Mouse (Mus musculus) left cerebral cortex, postnatal 25 days (tissue): Measurements from ENCODE around the gene Rnaseh2b. TPM values are rescaled to one million over a fixed set of nuclear protein-coding genes. Genes with fewer than 3 reads are reported as not detected.

ENCODE experiments used
- DNase-seq, 2 experiments: peaks; one replicate each; pipeline ENCODE4 v3.0.0; 2022; ENCODE audit warnings: low spot score in 2 of 2, mixed read lengths in 1 of 2
- intact Hi-C: fragments of 180-260 bp; cut with DNase I; formaldehyde crosslinking; loops from one replicate; pipeline ENCODE4 v1.15.1; 2025
- total RNA-seq, 2 experiments: library from RNA; stranded (reverse); gene quantifications; 2 replicates each; pipeline ENCODE4 v1.2.3; 2021

The Rnaseh2b gene
- total RNA-seq, 2 experiments from 2014 or later, result 10.1 to 11.6 TPM

- DNase-seq, result no peak
- intact Hi-C loops, result no loop called here
Observed at GRCm38 (mm10) chr14:62307555-62307954, 15.2 kb downstream of the Rnaseh2b start.

- no peak for DNase-seq
- intact Hi-C loops, result no loop called here
Observed at GRCm38 (mm10) chr14:62309026-62309425, 16.6 kb downstream of the Rnaseh2b start.

GRCm38 (mm10) chr14:62311672-62312071 lies 19.3 kb downstream of the Rnaseh2b start:
- no peak for DNase-seq
- intact Hi-C loops, result no loop called here

DNA sequence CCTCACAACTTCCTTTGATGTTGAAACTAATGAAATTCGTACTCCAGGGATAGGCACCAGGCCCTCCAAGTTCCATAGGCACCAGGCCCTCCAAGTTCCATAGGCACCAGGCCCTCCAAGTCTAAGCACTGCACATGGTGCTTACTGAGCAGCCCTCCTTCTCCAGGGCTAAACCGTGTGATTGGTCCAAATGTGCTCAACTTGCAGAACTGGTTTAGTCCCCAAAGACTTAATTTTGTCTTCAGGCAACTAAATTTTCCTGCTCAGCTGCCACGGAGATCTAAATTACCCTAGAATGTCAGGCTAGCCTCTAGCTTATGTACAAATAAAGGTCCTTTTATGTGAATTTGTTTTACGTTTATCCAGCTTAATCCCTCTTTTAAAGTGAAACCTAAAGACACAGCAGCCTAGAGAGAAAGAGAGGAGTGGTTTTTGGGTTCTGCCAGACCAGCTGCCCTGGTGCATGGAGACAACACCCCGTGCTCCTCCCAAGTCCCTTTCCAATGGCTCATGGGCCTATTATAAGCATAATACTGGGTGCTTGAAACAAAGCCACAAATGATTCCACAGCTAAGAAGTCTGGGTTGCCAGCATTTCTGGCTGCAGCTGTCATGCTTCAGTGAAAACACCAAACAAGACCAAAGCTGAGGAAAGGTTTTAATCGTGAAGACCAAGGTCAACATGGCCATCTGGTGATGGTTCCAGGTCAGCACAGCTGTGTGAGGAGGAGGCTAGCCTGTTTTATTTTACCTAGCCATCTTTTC lies 30.4 kb downstream of the Rnaseh2b start:
- intact Hi-C loops, result no loop called here
- no peak for DNase-seq

DNA sequence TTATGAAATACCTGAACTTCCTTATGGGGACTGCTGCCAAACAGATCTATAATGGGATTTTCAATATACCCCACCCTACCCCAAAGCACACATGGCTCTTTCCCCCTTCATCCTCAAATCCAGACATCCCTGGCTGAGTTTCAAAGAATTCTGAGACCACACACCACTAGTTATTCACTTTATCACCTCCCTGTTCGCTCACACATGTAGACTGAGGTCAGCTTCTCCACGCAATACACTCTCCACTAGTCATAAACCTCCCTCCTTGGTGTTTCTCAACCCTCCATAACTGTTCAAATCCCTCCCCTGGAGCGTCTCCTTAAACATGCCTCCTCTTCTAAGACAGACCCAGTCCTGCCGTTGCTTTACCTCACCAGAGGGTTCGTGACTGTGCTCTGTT lies 31.1 kb downstream of the Rnaseh2b start:
- intact Hi-C loops, result no loop called here
- no peak for DNase-seq

DNA sequence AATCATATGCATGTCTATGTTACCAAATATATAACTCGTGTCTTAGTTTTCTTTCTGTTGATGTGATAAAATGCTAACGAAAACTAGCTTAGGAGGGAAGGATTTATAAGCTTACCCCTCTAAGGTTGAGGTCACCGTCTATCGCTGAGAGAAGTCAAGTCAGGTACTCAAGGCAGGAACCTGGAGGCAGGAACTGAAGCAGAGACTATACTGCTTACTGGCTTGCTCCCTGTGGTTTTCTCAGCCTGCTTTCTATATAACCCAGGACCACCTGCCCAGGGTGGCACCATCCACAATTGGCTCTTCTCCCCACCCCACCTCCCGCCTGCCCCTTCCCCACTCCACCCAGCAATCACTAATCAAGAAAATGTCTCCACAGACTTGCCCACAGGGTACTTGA lies 32.6 kb downstream of the Rnaseh2b start:
- intact Hi-C loops, result no loop called here
- no peak for DNase-seq

- no peak for DNase-seq
- intact Hi-C loops, result no loop called here
Observed at GRCm38 (mm10) chr14:62326026-62326425, 33.6 kb downstream of the Rnaseh2b start.

- intact Hi-C loops, result no loop called here
- DNase-seq, result no peak
Observed at GRCm38 (mm10) chr14:62327171-62327570, 34.8 kb downstream of the Rnaseh2b start.

GRCm38 (mm10) chr14:62328606-62329005 lies 36.2 kb downstream of the Rnaseh2b start:
- no peak for DNase-seq
- intact Hi-C loops, result no loop called here

- intact Hi-C loops, result loop anchor here (5.0 kb wide), 2 partner anchors 128 to 757 kb away; partner anchors contain the start of gene Gucy1b2
- no peak for DNase-seq
Observed at GRCm38 (mm10) chr14:62329631-62330030, 37.2 kb downstream of the Rnaseh2b start.

DNA sequence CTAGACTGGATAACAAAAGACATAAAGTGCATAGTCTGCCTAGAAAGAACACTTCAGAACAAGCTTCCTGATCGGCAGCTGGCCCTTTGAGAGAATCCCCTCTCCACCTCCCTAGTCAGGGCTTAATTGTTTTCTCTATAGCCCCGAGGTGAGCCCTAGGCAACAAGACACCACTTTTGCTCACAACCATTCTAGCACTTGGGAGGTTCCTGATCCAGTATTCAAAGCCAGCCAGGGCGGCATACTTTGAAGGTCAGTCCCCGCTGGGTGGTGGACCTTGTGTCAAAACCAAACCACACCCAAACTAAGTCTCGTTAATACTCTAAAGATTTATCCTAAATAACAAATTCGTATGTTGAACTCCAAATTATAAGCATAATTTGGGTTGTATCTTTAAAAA lies 39.1 kb downstream of the Rnaseh2b start:
- intact Hi-C loops, result loop anchor here (5.0 kb wide), 2 partner anchors 126 to 759 kb away; partner anchors contain the start of gene Gucy1b2
- DNase-seq, result no peak

GRCm38 (mm10) chr14:62331866-62332619 lies 39.7 kb downstream of the Rnaseh2b start:
- intact Hi-C loops, result loop anchor here (5.0 kb wide), 2 partner anchors 125 to 760 kb away; partner anchors contain the start of gene Gucy1b2
- DNase-seq, result peak; percentile 85 to 87

DNA sequence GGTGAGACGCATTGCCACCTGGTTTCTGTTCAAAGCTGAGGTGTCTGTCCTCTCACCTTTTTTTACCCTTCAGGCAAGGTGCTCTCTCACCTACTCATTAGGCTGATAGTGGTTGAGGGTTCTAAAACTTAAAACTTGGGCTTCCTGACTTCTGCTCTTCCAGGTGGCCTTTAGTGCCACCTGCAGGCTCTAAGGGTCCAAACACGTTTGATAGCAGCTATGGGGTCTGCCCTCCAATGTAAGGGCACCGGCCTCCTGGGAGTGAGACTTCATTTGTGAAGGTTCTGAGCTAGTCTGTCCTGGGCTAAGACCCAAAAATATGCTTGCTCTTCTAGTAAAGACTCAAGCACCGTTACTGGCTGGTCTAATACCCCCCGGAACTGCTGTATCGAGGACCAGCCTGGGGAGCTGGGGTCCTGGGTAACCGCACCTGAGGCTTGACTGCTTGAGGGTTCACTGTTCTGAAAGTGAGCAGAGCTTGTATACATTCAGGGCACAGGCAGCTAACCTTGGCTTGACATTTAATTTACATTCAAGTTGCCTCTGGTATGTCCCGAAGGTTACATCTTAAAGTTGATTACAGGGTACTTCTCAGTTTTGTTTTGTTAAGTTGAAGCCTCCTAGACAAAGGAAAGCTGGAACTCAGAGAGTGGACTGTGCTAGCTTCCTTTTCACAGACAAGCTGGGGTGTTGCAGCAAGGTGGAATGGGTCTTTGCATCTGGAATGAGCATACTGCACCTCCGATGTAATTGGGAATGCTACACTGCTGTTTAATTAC lies 41.7 kb downstream of the Rnaseh2b start:
- intact Hi-C loops, result loop anchor here (5.0 kb wide), 2 partner anchors 123 to 762 kb away; partner anchors contain the start of gene Gucy1b2
- DNase-seq, result no peak

- intact Hi-C loops, result no loop called here
- no peak for DNase-seq
Observed at GRCm38 (mm10) chr14:62339196-62339595, 46.8 kb downstream of the Rnaseh2b start.

DNA sequence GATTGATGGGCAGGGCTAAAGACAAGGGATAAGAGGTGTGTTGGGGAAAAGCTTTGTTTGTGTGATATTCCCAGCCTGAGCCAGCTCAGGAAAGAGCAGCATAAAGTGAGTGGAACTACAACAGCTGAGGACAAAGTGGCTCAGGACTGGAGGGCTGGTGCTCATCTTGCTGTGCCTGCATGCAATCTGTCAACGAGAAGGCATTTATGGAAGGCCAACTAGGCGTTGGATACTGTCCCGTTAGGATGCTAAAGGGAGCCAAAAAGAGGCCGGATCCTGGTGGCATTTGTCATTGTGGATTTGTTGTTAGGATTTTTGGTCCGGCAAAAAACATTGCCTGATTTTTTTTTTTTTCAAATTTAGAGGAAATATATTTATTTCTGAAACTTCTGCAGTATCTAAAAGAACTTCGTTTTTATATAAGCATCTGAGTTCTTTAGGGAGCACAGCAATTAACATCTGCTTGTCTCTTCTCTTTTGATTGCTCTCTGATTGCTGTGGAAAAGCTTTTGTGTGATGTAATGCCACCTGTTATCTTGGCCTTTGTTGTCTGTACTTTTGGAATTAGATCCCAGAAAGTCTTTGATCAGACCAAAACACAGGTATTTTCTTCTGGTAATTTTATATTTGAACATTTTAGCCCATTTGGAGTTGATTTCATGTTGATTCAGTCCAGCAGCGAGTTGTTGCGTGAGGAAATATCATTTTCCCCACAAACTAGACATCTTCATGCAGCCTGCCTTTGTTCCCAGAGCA lies 49.7 kb downstream of the Rnaseh2b start:
- no peak for DNase-seq
- intact Hi-C loops, result no loop called here

DNA sequence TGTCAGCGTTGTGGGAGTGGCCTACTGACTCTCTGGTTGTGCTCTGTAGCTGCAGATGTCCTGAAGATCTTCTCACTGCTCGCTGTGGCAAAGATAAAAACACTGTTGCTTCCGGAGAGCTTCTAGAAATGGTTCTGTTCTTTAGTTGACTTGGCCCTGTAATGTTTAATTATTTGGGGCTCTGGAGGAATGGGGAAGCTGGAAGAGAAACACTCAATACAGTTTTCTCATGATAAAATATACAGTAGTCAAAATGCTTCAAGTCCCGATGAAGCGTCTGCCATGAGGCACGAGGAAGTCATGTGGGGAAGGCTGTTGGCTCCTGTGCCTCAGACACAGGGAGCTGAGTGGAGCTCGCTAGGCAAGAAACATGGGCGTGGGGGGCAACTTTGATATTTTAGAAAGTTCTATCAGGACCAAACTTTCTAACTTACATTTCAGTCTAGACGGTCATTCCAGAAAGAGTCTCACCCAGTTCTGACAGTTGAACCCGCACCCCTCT lies 50.3 kb downstream of the Rnaseh2b start:
- intact Hi-C loops, result no loop called here
- DNase-seq, result no peak

- intact Hi-C loops, result no loop called here
Observed at GRCm38 (mm10) chr14:62346570-62346969, 54.2 kb downstream of the Rnaseh2b start.

GRCm38 (mm10) chr14:62347103-62347502 lies 54.7 kb downstream of the Rnaseh2b start:
- DNase-seq, result no peak

More at GRCm38 (mm10) chr14:62346570-62346969, 54.2 kb downstream of the Rnaseh2b start:
- no peak for DNase-seq

DNA sequence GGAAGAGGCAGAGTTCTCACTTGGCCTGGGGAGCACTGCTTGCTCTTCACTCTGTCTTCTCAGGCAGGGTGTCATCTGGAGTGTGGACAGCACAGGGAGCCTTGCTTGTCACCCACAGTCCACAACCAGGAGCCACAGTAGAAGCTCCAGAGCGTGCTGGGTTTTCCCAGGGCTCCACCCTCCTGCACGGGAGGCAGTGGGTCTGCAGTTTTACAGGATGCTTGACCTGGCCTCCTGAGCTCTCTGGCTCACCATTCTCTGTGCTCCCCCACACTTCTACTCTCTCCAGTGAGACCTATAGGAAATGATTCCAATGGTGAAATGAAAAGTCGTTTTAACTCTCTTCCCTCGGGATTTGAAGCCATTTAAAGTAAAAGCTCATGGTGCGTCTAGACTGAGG lies 57.4 kb downstream of the Rnaseh2b start:
- intact Hi-C loops, result no loop called here
- no peak for DNase-seq

More at GRCm38 (mm10) chr14:62347103-62347502, 54.7 kb downstream of the Rnaseh2b start:
- intact Hi-C loops, result no loop called here
